Mouse (Mus musculus) forebrain, embryonic 14.5 days (tissue): ENCODE results near the gene Slc2a4. TPM values are rescaled to one million over a fixed set of nuclear protein-coding genes. Genes with fewer than 3 reads are reported as not detected.
A peak's percentile ranks its signal among the peaks of the same experiment; 100 is the strongest.

Experiments used
- ATAC-seq: fragments of 200-750 bp; cut with Nextera tagmentation; 2 replicates; pipeline ENCODE4 v1.8.0; 2017; ENCODE audit warnings: mild to moderate bottlenecking, moderate library complexity
- DNase-seq: peaks from one replicate; pipeline ENCODE4 v3.0.0-alpha.2; 2015; ENCODE audit warnings: low spot score
- H3K27ac ChIP-seq: fragments of 300-500 bp; sonication (generic); 2 replicates; pipeline ENCODE4 v1.5.1; 2014; ENCODE audit warnings: low read depth, mild to moderate bottlenecking, control low read depth, low read length, moderate library complexity
- H3K27me3 ChIP-seq: fragments of 300-500 bp; sonication (generic); replicated peaks from 2 replicates; pipeline ENCODE4 v1.6.1; 2014; ENCODE audit warnings: low read length, control low read depth, mixed read lengths; ENCODE audit not compliant: control insufficient read depth, insufficient read depth
- H3K36me3 ChIP-seq: fragments of 300-500 bp; sonication (generic); 2 replicates; pipeline ENCODE4 v1.6.1; 2014; ENCODE audit warnings: low read length, control low read depth; ENCODE audit not compliant: control insufficient read depth, insufficient read depth
- H3K4me1 ChIP-seq: fragments of 300-500 bp; sonication (generic); 2 replicates; pipeline ENCODE4 v1.6.1; 2014; ENCODE audit warnings: antibody characterized with exemption, low read length, control low read depth; ENCODE audit not compliant: control insufficient read depth, insufficient read depth
- H3K4me2 ChIP-seq: fragments of 300-500 bp; sonication (generic); 2 replicates; pipeline ENCODE4 v1.6.1; 2014; ENCODE audit warnings: mild to moderate bottlenecking, control low read depth, low read length
- H3K4me3 ChIP-seq: fragments of 300-500 bp; sonication (generic); 2 replicates; pipeline ENCODE4 v1.5.1; 2014; ENCODE audit warnings: low read depth, low read length, control low read depth
- H3K9ac ChIP-seq: fragments of 300-500 bp; sonication (generic); 2 replicates; pipeline ENCODE4 v1.6.1; 2014; ENCODE audit warnings: mild to moderate bottlenecking, low read length, control low read depth, moderate library complexity
- H3K9me3 ChIP-seq: fragments of 300-500 bp; sonication (generic); replicated peaks from 2 replicates; pipeline ENCODE4 v1.6.1; 2016; ENCODE audit warnings: low read length, control low read depth, mixed read lengths; ENCODE audit not compliant: control insufficient read depth
- WGBS: fragments of 180-500 bp; shearing (Covaris S2); extraction: QIAGEN DNeasy Blood & Tissue Kit; methylation state at CpG from one replicate; pipeline ENCODE4 v1.1.7; 2014; 5-methylcytosine and 5-hydroxymethylcytosine counted together
- polyA plus RNA-seq: library from polyadenylated mRNA; unstranded; fragments of >200 nt; fragmentation: Nextera tagmentation; extraction: Ambion mirVana; gene quantifications from 2 replicates; pipeline ENCODE4 v1.2.1, GENCODE M21; 2014

Gene Slc2a4
- polyA plus RNA-seq, 1 experiment from 2014 or later = 6.7 TPM

GRCm38 (mm10) chr11:69915667-69916627 lies 32.0 kb downstream of the Slc2a4 start:
- peaks cover 72% of the 10 kb centered on the region for H3K36me3 ChIP-seq
- no peaks in the 10 kb centered on the region for H3K9me3 ChIP-seq
- no peak for DNase-seq
- H3K27ac ChIP-seq = no peak overlapping the region
- 65% methylated on average over 5 of the region's 5 CpGs for WGBS
- no peak overlapping the region for H3K9ac ChIP-seq
- peaks cover 28% of the 10 kb centered on the region for H3K4me1 ChIP-seq
- H3K4me2 ChIP-seq = no peak overlapping the region
- no peak overlapping the region for H3K4me3 ChIP-seq
- no peak for ATAC-seq
- no peaks in the 10 kb centered on the region for H3K27me3 ChIP-seq

DNA sequence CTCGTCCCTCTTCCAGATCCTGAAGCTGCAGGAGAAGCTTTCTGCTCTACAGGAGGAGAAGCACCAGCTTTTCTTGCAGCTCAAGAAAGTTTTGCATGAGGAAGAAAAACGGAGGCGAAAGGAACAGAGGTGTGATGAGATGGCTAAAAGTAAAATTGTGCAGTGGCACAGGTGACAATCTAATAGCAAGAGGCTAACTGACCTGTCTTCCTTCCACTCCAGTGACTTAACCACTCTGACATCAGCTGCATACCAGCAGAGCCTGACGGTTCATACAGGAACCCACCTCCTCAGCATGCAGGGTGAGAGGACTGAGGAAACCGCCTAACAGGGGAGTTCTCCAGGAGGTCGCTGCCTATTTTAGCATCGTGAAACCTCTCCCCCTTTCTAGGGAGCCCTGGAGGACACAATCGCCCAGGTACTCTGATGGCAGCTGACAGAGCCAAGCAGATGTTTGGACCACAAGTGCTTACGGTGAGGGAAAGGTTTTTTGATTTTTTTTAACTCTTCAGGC lies 33.0 kb downstream of the Slc2a4 start:
- Histone ChIP-seq H3K9me3 (no peaks in the 10 kb centered on the region), H3K4me1 (peaks cover 28% of the 10 kb centered on the region), H3K4me3 (peak overlapping the region; percentile 80), H3K27me3 (no peaks in the 10 kb centered on the region), H3K27ac (no peak overlapping the region), H3K9ac (peak overlapping the region; percentile 82), H3K4me2 (peak overlapping the region; percentile 100), H3K36me3 (peaks cover 82% of the 10 kb centered on the region)
- 43% methylated on average over 9 of the region's 9 CpGs for WGBS
- no peak for DNase-seq
- ATAC-seq = no peak

DNA sequence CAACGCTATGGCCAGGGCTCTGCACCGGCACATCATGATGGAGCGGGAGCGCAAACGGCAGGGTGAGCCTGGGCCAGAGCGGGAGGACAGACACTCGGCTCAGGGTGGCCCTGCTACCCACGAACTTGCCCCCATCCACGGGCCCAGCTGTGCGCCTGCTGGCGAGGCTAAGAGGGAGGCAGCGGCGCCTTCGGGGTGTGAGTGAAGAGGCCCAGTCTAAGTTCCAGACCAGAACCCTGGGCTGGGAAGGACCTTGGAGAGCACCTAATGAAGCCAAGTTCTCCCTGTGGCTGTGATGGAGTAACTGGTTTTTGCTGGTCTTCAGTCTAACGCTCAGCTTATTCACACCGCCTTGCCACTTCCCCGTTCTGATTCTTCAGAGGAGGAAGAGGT lies 33.6 kb downstream of the Slc2a4 start:
- Histone ChIP-seq H3K27ac (peak overlapping the region; percentile 80), H3K4me3 (peak overlapping the region; percentile 80), H3K4me1 (peaks cover 23% of the 10 kb centered on the region), H3K9me3 (no peaks in the 10 kb centered on the region), H3K9ac (peak overlapping the region; percentile 82), H3K4me2 (peak overlapping the region; percentile 100), H3K27me3 (no peaks in the 10 kb centered on the region), H3K36me3 (peaks cover 88% of the 10 kb centered on the region)
- 2% methylated on average over 17 of the region's 17 CpGs for WGBS
- ATAC-seq = no peak
- DNase-seq = no peak

- 2% methylated on average over 61 of the region's 61 CpGs for WGBS
- H3K36me3 ChIP-seq = peaks cover 90% of the 10 kb centered on the region
- H3K4me3 ChIP-seq = peak within 1 kb of the TSS; percentile 80
- no peaks in the 10 kb centered on the region for H3K9me3 ChIP-seq
- peak within 1 kb of the TSS; percentile 100 for H3K4me2 ChIP-seq
- H3K9ac ChIP-seq = peak within 1 kb of the TSS; percentile 82
- peak; percentile 98 for DNase-seq
- H3K4me1 ChIP-seq = peaks cover 18% of the 10 kb centered on the region
- peak within 1 kb of the TSS; percentile 80 for H3K27ac ChIP-seq
- peak; percentile 95 for ATAC-seq
- no peaks in the 10 kb centered on the region for H3K27me3 ChIP-seq
These were observed 34.2 kb downstream of the Slc2a4 start, which contains the start of gene Gps2 for GRCm38 (mm10) chr11:69913554-69914371. Gene Gps2 (plus strand): TSS chr11:69913888.

DNA sequence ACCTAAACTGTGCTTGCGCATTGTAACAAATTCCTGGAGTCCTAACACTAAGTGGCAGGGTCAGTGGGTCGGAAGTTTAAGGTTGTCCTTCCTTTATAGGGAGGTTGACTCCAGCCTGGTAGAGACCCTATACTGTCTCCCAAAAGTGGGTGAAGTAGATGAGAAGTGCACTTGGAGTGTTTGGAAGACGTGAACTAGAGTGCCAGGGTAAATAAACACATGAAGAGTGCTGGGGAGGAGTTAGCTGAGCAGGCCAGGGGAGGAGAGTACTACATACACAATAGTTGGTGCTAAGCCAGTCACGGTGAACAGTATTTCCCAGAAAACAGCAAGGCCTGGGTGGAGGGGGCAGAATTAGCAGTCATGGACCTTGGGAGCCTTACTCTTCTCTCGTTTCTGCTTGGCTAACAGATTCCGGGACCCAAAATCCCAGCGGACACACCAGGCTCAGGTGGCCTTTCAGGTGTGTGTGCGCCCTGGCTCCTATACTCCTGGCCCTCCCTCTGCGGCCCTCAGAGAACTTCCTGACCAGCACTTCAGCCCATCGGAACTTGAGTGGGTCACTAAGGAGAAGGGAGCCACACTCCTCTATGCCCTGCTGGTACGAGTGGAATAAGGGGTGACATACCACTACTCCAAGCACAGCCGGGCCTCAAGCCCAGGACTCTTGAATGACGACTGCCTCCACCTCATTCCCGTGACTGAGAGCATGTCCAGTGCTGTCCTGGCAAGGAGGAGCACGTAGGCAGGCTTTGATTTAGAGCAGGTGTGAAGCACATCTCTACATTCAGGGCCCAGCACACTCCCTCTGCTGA lies 35.1 kb downstream of the Slc2a4 start:
- Histone ChIP-seq H3K27ac (0 out of 2 replicates have a peak overlapping the region, but pooled peaks have one; percentile 63), H3K4me3 (peak overlapping the region; percentile 80), H3K9me3 (no peaks in the 10 kb centered on the region), H3K27me3 (no peaks in the 10 kb centered on the region), H3K4me1 (peaks cover 17% of the 10 kb centered on the region), H3K9ac (peak overlapping the region; percentile 82; the same call in 1 of the 2 replicates), H3K4me2 (peak overlapping the region; percentile 100), H3K36me3 (peaks cover 90% of the 10 kb centered on the region)
- ATAC-seq (peak; percentile 5; the same call in 1 of the 2 replicates), DNase-seq (no peak)
- 78% methylated on average over 15 of the region's 15 CpGs for WGBS

DNA sequence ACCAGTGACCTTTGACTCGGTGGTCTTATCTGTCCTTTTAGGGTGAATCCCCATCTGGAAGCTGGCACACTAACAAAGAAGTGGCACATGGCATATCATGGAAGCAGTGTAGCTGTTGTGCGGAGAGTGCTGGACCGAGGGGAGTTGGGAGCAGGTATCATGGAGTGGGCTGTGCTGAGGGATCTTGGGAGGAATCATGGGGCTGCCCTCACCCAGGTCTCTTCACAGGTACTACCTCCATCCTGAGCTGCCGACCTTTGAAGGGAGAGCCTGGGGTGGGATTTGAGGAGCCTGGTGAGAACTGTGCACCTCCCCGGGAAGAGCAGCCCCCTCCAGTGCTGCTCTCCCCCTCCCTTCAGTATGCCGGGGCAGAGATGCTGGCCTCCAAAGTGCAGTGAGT lies 36.3 kb downstream of the Slc2a4 start:
- H3K4me2 ChIP-seq = no peak overlapping the region
- H3K4me3 ChIP-seq = no peak overlapping the region
- no peak overlapping the region for H3K9ac ChIP-seq
- H3K9me3 ChIP-seq = no peaks in the 10 kb centered on the region
- H3K27me3 ChIP-seq = no peaks in the 10 kb centered on the region
- DNase-seq = no peak
- peaks cover 17% of the 10 kb centered on the region for H3K4me1 ChIP-seq
- WGBS = 93% methylated on average over 6 of the region's 6 CpGs
- no peak for ATAC-seq
- peaks cover 90% of the 10 kb centered on the region for H3K36me3 ChIP-seq
- no peak overlapping the region for H3K27ac ChIP-seq

- H3K9ac ChIP-seq = no peak overlapping the region
- no peaks in the 10 kb centered on the region for H3K27me3 ChIP-seq
- ATAC-seq (no peak), DNase-seq (no peak)
- no peaks in the 10 kb centered on the region for H3K9me3 ChIP-seq
- H3K27ac ChIP-seq = no peak overlapping the region
- no peak overlapping the region for H3K4me2 ChIP-seq
- H3K36me3 ChIP-seq = peaks cover 90% of the 10 kb centered on the region
- peaks cover 17% of the 10 kb centered on the region for H3K4me1 ChIP-seq
- no peak overlapping the region for H3K4me3 ChIP-seq
- WGBS = 96% methylated on average over 17 of the region's 17 CpGs
These were observed 37.0 kb downstream of the Slc2a4 start for GRCm38 (mm10) chr11:69910781-69911560.
